Mouse (Mus musculus): ENCODE data around the gene 1700102P08Rik. TPM values are rescaled to one million over a fixed set of nuclear protein-coding genes. Genes with fewer than 3 reads are reported as not detected.

The 1700102P08Rik gene
- total RNA-seq, 2 experiments from 2014 or later, result 0.73 to 0.78 TPM

GRCm38 (mm10) chr9:108455747-108456571, 63.4 kb downstream of the 1700102P08Rik start:
- DNase-seq (ENCODE audit: low spot score), result no peak
- intact Hi-C loops (cut with DNase I), result no loop called here

DNA sequence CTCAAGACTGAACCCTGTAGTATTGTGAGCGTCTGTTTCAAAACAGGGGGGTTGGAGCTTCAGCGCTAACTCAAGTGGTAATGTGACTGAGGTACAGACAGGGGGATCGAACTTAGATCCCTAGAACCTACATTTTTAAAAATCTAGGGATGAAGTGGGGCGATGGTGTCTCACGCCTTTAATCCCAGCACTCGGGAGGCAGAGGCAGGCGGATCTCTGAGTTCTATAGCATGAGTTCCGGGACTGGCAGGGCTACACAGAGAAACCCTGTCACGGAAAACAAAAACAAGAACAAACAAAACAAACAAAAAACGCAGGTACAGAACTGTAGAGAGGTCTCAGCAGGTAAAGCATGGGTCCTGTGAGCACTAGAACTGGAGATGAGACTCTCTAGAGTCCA, 64.3 kb downstream of the 1700102P08Rik start:
- intact Hi-C loops (cut with DNase I), result no loop called here
- DNase-seq (ENCODE audit: low spot score), result no peak

DNA sequence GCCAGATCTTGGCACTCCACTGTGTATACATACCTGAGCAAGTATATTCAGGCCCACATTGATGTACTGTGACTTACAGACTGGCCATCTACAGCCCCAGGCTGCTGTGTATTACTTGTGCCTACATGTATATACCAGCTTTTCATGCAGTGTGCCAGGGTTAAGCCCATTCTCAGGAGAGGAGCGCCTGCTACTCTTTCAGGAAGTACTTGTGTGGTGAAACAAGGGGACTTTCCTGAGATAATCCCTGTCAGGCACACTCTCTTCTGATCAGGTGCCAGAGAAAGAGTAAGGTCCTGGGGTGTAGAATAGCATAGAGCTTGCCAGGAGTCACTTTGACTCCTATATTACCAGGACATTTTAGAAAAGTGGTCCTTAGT, 67.3 kb downstream of the 1700102P08Rik start:
- DNase-seq (ENCODE audit: low spot score), result no peak
- intact Hi-C loops (cut with DNase I), result no loop called here

Other genes with a start within 250 kb of the 1700102P08Rik start
- gene Bsn, start 202.4 kb upstream of the 1700102P08Rik start, total RNA-seq (2021), result under 1 TPM; 0.03 TPM
- 100 to 1,000 TPM; 328 to 348 TPM for gene Dag1, start 128.8 kb upstream of the 1700102P08Rik start, total RNA-seq (2021)
- gene Nicn1, start 102.4 kb upstream of the 1700102P08Rik start, total RNA-seq (2021), result 10 to 100 TPM; 20.3 to 24.2 TPM
- 1 to 10 TPM; 4.9 to 6.6 TPM for gene Amt, start 96.0 kb upstream of the 1700102P08Rik start, total RNA-seq (2021)
- 100 to 1,000 TPM; 225 to 248 TPM for gene Rhoa, start 86.7 kb upstream of the 1700102P08Rik start, total RNA-seq (2021)
- 10 to 100 TPM; 39.2 to 47.2 TPM for gene Tcta, start 86.6 kb upstream of the 1700102P08Rik start, total RNA-seq (2021)
- gene Gpx1, start 53.9 kb upstream of the 1700102P08Rik start, total RNA-seq (2021), result 100 to 1,000 TPM; 108 to 130 TPM
- 10 to 100 TPM; 71.1 to 71.4 TPM for gene Usp4, start 45.0 kb upstream of the 1700102P08Rik start, total RNA-seq (2021)
- not detected for gene Ccdc36, start 35.7 kb downstream of the 1700102P08Rik start, total RNA-seq (2021)
- not detected for gene BC048562, start 43.7 kb downstream of the 1700102P08Rik start, total RNA-seq (2021)
- gene Ccdc71, start 67.7 kb downstream of the 1700102P08Rik start, total RNA-seq (2021), result 10 to 100 TPM; 25.8 to 26.4 TPM
- 10 to 100 TPM in 1 of 2 experiments, 1 to 10 TPM in 1; 9.5 to 10.1 TPM for gene Klhdc8b, start 68.8 kb downstream of the 1700102P08Rik start, total RNA-seq (2021)
- 100 to 1,000 TPM; 354 to 360 TPM for gene Lamb2, start 86.9 kb downstream of the 1700102P08Rik start, total RNA-seq (2021)
- 10 to 100 TPM; 78.7 to 93.7 TPM for gene Usp19, start 97.8 kb downstream of the 1700102P08Rik start, total RNA-seq (2021)
- 10 to 100 TPM; 74.2 to 74.3 TPM for gene Qars, start 114.9 kb downstream of the 1700102P08Rik start, total RNA-seq (2021)
- gene Qrich1, start 124.0 kb downstream of the 1700102P08Rik start, total RNA-seq (2021), result 10 to 100 TPM; 61.6 to 65.7 TPM
- gene Impdh2, start 167.5 kb downstream of the 1700102P08Rik start, total RNA-seq (2021), result 10 to 100 TPM; 47.5 to 47.6 TPM
- 10 to 100 TPM; 70.6 to 77.9 TPM for gene Ndufaf3, start 174.6 kb downstream of the 1700102P08Rik start, total RNA-seq (2021)
- 10 to 100 TPM; 21.0 to 21.3 TPM for gene Dalrd3, start 177.1 kb downstream of the 1700102P08Rik start, total RNA-seq (2021)
- gene Wdr6, start 185.9 kb downstream of the 1700102P08Rik start, total RNA-seq (2021), result 10 to 100 TPM; 14.3 to 16.1 TPM
- gene P4htm, start 204.9 kb downstream of the 1700102P08Rik start, total RNA-seq (2021), result 10 to 100 TPM; 14.5 to 18.5 TPM